Mouse (Mus musculus) cerebellum, adult 11 months (tissue): Measurements from ENCODE around the gene Bace1.
"Not testable (repeated sequence)": the region's sequence is repeated elsewhere in the genome, so short reads cannot be mapped to it uniquely, and the experiment has no call there.

Experiments used
- DNase-seq: peaks from one replicate; pipeline ENCODE4 v3.0.0; 2022

Gene Bace1

DNA sequence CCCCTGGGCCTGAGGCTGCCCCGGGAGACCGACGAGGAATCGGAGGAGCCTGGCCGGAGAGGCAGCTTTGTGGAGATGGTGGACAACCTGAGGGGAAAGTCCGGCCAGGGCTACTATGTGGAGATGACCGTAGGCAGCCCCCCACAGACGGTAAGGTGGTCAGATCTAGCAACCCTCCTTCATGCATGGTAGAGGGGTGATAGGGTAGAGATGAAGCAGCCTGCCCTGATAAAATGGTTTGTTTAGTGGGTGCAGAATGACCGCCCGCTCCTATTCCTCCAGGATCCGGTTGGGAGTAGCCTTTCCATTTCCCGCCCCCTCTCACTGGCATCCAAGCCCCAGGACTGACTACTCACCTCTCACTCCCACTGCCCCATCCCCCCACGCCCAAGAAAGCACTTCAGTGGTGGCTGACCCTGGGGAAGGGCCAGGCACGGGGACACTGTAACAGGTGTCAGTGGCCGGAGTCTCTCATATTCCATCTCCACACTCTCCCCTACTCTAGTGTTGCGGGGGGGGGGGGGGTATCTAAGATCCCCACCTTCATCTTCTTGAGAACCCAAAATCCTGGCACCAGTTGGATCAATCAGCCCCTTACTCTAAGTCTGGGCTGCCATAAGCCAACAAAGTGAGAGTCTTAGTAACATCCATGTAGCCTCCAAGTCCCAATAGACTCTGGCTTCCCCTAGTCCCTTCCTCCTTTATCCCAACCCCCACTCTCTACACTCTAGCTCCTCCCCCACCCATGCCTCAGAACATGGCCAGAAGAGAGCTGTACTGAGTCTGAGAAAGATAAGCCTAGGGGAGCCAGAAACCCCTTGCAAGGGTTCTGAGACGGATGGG, 980 bp downstream of the Bace1 start:
- no peak for DNase-seq

DNA sequence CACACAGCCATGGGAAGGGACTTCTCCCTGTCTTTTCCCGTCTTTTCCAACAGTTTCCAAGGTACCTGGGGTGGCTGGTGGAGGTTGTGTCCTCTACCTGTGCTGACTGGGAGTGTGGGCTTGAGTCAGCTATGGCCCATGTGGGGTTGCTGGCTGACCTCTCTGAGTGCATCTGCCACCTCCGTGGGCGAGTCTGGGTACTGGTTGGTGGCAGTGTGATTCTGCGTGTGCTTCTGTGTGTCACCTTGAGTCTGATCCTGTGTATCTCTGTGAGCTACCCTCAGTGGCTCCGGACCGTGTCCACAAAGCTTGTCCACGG, 1.6 kb downstream of the Bace1 start:
- DNase-seq: no peak

GRCm38 (mm10) chr9:45840331-45840730, 2.0 kb downstream of the Bace1 start:
- no peak for DNase-seq

DNA sequence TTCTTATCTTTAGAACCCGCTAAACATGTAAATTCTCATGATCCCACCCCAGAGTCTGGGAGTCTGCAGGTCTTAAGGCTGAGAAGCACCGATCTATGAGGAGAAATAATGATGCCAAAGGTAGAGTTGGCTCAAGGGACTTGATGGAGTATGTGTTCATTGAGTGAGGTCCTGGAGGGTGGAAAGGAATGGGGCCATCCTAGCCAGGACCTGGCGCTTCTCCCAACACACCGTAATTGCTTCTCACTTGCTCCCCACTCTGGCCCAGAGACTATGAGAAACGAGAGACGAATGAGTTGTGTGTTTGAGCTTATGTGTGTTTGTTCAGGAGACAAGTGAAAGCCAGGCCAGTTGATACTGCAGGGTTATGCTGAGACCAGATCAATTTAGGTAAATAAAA, 3.1 kb downstream of the Bace1 start:
- no peak for DNase-seq

DNA sequence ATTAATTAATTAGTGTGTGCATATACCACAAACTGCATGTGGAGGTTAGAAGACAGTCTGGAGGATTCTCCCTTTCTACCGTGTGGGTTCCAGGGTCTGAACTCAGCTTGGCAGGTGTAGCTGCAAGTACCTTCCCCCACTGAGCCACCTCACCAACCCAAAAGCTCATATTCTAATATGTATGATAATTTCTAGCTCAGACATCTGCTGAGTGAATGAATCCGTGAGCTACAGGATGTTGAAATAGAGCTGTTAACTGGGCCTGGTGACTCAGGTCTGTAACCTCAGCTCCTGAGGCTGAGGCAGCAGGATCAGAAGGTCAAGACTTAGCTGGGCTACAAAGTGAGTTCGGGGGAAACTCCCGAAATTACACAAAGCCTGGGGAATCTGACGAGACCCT, 4.6 kb downstream of the Bace1 start:
- no peak for DNase-seq

DNA sequence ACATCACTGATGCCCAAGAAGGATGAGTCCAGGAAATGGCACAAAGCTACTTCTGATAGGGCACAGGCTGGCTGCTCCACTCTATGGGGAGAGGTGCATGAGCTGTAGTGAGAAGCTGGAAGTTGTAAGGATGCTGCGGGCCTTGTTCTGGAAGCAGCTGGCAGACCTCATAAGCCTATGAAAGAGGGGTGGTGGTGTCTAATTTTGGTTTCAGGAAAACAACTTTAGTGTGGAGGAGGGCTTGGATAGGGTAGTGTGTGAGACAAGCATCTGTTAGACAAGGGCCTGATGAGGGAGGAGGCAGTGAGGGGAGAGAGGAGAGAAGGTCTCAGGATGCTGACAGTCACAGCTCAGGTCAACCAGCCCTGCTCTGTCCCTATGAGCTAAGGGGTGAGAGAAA, 5.4 kb downstream of the Bace1 start:
- no peak for DNase-seq

- no peak for DNase-seq
These were observed 7.2 kb downstream of the Bace1 start for GRCm38 (mm10) chr9:45845541-45845940.

- DNase-seq: not testable (repeated sequence)
These were observed 7.8 kb downstream of the Bace1 start for GRCm38 (mm10) chr9:45846176-45846575.

DNA sequence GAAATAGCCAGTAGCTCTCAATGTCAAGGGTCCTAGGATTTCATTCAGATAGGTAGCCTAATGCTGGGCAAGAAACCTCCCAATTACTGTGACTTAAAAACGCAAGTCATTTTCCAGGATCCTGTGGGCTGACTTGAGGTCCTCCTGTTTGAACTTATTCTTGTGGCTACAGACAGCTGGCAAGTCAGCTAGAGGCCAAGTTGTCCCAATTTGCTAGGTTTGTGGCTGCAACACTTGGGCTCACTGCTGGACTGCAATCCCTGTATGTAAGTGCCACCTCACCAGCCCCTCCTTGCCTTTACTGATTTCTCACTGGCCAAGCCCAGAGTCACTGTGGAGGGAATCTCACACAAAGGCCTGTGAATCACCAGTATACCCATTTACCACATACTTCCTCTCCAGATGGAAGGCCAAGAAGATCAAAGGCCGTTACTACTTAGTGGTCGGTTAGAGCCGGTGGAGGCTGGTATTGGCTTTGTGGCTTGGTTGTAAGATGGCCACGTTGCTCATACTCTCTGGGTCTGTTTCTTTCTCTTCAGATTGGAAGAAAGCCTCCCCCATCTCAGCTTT, 8.6 kb downstream of the Bace1 start:
- DNase-seq: no peak

DNA sequence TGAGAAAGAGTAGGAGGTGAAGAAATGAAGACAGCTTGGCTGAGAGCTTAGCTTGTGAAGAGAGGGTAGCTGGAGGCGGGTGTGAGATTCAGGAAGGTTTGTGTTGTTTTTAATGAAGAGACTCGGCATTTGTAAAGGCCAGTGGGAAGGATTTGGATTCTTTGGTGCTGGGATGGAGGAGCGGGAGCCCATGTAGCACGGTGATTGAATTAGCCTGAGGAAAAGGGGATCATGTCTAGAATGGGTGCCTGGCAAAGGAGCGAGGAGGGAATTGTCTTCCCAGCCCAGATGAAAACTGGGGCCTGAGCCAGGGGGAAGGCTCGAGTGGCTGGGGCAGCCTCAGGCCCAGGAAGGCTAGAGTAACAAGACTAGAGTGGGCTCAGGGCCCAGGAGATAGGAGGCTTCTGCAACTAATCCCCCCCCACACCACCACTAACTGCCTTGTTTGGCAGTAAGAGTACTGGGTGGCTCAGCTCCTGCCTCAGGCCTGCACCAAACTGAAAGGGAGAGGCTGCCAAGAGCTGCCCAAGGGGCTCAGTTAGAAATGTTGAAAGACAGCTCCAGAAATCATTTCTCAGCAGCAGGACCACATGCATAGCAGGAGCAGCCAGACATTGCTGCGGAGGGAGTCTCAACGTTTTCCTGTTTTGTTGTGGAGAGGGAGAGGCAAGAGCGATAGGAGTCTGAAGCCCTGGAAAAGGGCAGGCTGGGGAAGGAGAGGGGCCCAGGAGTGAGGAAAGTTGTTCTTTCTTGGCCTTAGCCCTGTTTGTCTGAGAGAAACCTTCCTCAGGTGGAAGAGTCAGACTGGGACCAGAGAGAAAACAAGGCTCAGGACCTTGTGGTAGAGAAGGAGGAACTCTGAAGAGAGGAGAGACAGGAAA, 11.4 kb downstream of the Bace1 start:
- no peak for DNase-seq

GRCm38 (mm10) chr9:45850528-45851155, 12.3 kb downstream of the Bace1 start:
- no peak for DNase-seq

GRCm38 (mm10) chr9:45851330-45851729, 12.9 kb downstream of the Bace1 start:
- DNase-seq: no peak

DNA sequence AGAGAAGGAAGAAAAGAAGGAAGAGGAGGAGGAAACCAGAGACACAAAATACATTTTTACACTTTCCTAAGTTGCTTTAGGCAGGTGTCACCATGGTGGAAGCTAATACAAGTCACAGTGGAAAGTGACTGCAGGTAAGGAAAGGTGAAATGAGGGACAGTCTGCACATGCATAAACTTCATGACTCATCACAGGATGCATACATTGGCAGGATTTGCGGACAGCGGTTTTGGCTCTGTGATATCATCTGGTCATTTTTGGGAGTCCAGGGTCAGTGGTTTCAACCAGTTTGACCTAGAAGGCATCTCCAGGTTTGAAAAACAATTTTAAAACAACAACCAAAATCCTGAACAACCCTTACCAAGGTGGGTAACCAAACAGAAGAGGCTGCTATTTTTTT, 13.4 kb downstream of the Bace1 start:
- DNase-seq: no peak

- DNase-seq: no peak
These were observed 15.3 kb downstream of the Bace1 start for GRCm38 (mm10) chr9:45853695-45854094.

DNA sequence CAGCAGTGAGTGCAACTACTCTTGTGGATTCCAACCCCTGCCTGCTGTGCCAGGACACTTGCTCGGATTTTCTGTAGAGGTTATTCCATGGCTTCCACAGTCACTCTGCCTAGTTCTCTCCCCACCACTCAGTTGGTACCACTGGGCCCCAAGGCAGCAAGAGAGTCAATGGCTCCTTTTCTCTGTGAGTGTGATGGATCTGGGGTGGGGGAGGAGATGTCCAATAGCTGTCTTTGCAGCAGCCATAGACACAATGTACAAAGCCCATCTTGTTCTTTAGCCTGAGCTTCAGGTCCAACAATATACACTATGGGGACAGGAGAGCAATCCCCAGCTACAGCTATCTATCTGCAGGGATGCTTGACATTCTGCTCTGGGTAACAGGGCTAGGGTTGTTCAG, 15.8 kb downstream of the Bace1 start:
- DNase-seq: no peak

DNA sequence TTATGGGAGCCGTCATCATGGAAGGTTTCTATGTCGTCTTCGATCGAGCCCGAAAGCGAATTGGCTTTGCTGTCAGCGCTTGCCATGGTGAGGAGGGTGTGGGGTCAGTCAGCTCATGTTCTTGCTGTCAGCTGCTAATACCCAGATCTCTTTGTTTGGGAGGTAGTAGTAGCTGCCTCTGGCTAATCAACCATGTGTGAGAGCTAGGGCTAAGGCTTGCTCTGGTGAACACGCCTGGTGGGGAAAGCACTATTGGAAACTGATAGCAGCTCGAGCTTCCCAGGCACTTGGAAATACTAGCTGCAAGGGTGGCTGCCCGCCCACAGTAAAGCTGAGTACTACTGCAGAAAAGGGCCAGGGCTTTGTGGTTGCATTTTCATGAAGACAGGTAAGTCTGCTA, 21.0 kb downstream of the Bace1 start:
- no peak for DNase-seq

GRCm38 (mm10) chr9:45861813-45862212, 23.4 kb downstream of the Bace1 start:
- no peak for DNase-seq

DNA sequence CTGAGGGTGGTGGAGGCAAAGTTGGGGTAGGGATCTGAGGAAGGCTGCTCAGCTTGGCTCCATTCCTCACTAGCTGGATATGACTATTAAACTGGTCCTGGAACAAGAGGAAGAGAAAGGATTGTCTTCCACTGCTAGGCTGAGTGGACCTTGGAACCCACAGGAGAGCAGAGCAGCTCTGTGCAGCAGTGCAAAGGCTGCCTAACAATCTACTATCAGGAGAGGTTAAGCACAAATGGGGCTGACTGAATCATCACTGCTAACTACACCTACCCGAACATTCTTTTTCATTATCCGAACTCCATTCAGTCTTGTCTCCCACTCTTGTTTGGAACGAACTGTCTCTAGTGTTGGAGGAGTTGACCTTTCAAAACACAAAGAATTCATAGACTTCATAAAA, 30.8 kb downstream of the Bace1 start:
- DNase-seq: no peak

- no peak for DNase-seq
These were observed 31.9 kb downstream of the Bace1 start for GRCm38 (mm10) chr9:45870265-45870664.

DNA sequence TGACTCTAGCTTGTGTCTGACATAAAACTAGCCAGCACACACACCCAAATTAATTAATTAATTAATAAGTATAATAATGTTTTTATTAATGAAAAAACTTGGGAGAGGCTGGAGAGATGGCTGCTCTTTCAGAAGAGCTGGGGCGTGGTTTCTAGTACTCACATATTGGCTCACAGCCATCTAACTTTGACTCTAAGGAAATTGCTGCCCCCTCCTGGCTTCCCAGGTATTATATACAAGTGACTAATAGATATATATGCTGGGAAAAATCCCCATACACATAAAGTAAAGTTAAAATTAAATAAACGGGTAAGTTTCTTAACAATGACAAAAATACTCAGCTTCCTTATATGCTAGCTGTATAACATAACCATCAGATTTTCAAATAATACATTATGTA, 39.5 kb downstream of the Bace1 start:
- no peak for DNase-seq

- DNase-seq: no peak
These were observed 55.3 kb downstream of the Bace1 start for GRCm38 (mm10) chr9:45893681-45894080.

- no peak for DNase-seq
These were observed 66.8 kb downstream of the Bace1 start for GRCm38 (mm10) chr9:45905196-45905595.

- peak; percentile 42 for DNase-seq
These were observed 67.4 kb downstream of the Bace1 start for GRCm38 (mm10) chr9:45905811-45906237.
